Mouse (Mus musculus): ENCODE measurements around the gene Mospd3. TPM values are rescaled to one million over a fixed set of nuclear protein-coding genes. Genes with fewer than 3 reads are reported as not detected.
A peak's percentile ranks its signal among the peaks of the same experiment; 100 is the strongest.
"Not testable (repeated sequence)": the region's sequence is repeated elsewhere in the genome, so short reads cannot be mapped to it uniquely, and the experiment has no call there.

The Mospd3 gene
- polyA plus RNA-seq, 1 experiment from 2014 or later = 17.2 TPM

- no peak for DNase-seq (ENCODE audit: low spot score)
- H3K9me3 ChIP-seq = no peaks in the 10 kb centered on the region
- WGBS = 76% methylated on average over 4 of the region's 4 CpGs
- H3K4me1 ChIP-seq = peaks cover 49% of the 10 kb centered on the region
- peak overlapping the region; percentile 71 for H3K4me3 ChIP-seq
- peaks cover 57% of the 10 kb centered on the region for H3K36me3 ChIP-seq (replicated peaks)
- H3K27ac ChIP-seq (replicated peaks) = peak overlapping the region; percentile 93
- H3K27me3 ChIP-seq (replicated peaks; ENCODE audit: low read depth, poor library complexity, severe bottlenecking) = no peaks in the 10 kb centered on the region
Measured at GRCm38 (mm10) chr5:137631591-137631990, 30.7 kb upstream of the Mospd3 start.

GRCm38 (mm10) chr5:137631171-137631570 lies 30.3 kb upstream of the Mospd3 start:
- Histone ChIP-seq H3K27ac (replicated peaks) (peak overlapping the region; percentile 93), H3K36me3 (replicated peaks) (peaks cover 52% of the 10 kb centered on the region), H3K9me3 (no peaks in the 10 kb centered on the region), H3K4me1 (peaks cover 49% of the 10 kb centered on the region), H3K4me3 (peak overlapping the region; percentile 71), H3K27me3 (replicated peaks; ENCODE audit: low read depth, poor library complexity, severe bottlenecking) (no peaks in the 10 kb centered on the region)
- DNase-seq (ENCODE audit: low spot score) = no peak
- WGBS = 70% methylated on average over 9 of the region's 9 CpGs

GRCm38 (mm10) chr5:137630602-137631001 lies 29.7 kb upstream of the Mospd3 start:
- H3K4me1 ChIP-seq = peaks cover 49% of the 10 kb centered on the region
- H3K27me3 ChIP-seq (replicated peaks; ENCODE audit: low read depth, poor library complexity, severe bottlenecking) = no peaks in the 10 kb centered on the region
- no peak for DNase-seq (ENCODE audit: low spot score)
- H3K27ac ChIP-seq (replicated peaks) = peak overlapping the region; percentile 93
- 33% methylated on average over 3 of the region's 3 CpGs for WGBS
- no peaks in the 10 kb centered on the region for H3K9me3 ChIP-seq
- peak overlapping the region; percentile 71 for H3K4me3 ChIP-seq
- H3K36me3 ChIP-seq (replicated peaks) = peaks cover 47% of the 10 kb centered on the region

GRCm38 (mm10) chr5:137629906-137630545 lies 29.2 kb upstream of the Mospd3 start:
- peak overlapping the region; percentile 71 for H3K4me3 ChIP-seq
- no peak for DNase-seq (ENCODE audit: low spot score)
- H3K4me1 ChIP-seq = peaks cover 52% of the 10 kb centered on the region
- H3K27ac ChIP-seq (replicated peaks) = peak overlapping the region; percentile 93
- no peaks in the 10 kb centered on the region for H3K9me3 ChIP-seq
- H3K27me3 ChIP-seq (replicated peaks; ENCODE audit: low read depth, poor library complexity, severe bottlenecking) = no peaks in the 10 kb centered on the region
- 27% methylated on average over 6 of the region's 6 CpGs for WGBS
- H3K36me3 ChIP-seq (replicated peaks) = peaks cover 41% of the 10 kb centered on the region

GRCm38 (mm10) chr5:137629306-137629721 lies 28.5 kb upstream of the Mospd3 start:
- H3K27me3 ChIP-seq (replicated peaks; ENCODE audit: low read depth, poor library complexity, severe bottlenecking) = no peaks in the 10 kb centered on the region
- H3K36me3 ChIP-seq (replicated peaks) = peaks cover 34% of the 10 kb centered on the region
- peak; percentile 80 for DNase-seq (ENCODE audit: low spot score)
- peak overlapping the region; percentile 93 for H3K27ac ChIP-seq (replicated peaks)
- no peaks in the 10 kb centered on the region for H3K9me3 ChIP-seq
- peaks cover 59% of the 10 kb centered on the region for H3K4me1 ChIP-seq
- peak overlapping the region; percentile 71 for H3K4me3 ChIP-seq
- under 1% methylated on average over 23 of the region's 23 CpGs for WGBS

GRCm38 (mm10) chr5:137628498-137629305 lies 27.8 kb upstream of the Mospd3 start, which contains the start of the genes Fbxo24, Lrch4 and Gm20605:
Gene Fbxo24 (minus strand): TSS chr5:137629002.
Gene Lrch4 (plus strand): TSS chr5:137629121.
Gene Gm20605 (plus strand): TSS chr5:137629175.
- Histone ChIP-seq H3K27me3 (replicated peaks; ENCODE audit: low read depth, poor library complexity, severe bottlenecking) (no peaks in the 10 kb centered on the region), H3K4me1 (peaks cover 60% of the 10 kb centered on the region), H3K4me3 (peak within 1 kb of the TSS; percentile 71), H3K36me3 (replicated peaks) (peaks cover 28% of the 10 kb centered on the region), H3K27ac (replicated peaks) (peak within 1 kb of the TSS; percentile 93), H3K9me3 (no peaks in the 10 kb centered on the region)
- WGBS = under 1% methylated on average over 46 of the region's 46 CpGs
- peak; percentile 99 for DNase-seq (ENCODE audit: low spot score)

GRCm38 (mm10) chr5:137627991-137628390 lies 27.1 kb upstream of the Mospd3 start:
- DNase-seq (ENCODE audit: low spot score) = no peak
- peaks cover 21% of the 10 kb centered on the region for H3K36me3 ChIP-seq (replicated peaks)
- 3% methylated on average over 9 of the region's 9 CpGs for WGBS
- H3K4me3 ChIP-seq = peak overlapping the region; percentile 71
- H3K9me3 ChIP-seq = no peaks in the 10 kb centered on the region
- no peaks in the 10 kb centered on the region for H3K27me3 ChIP-seq (replicated peaks; ENCODE audit: low read depth, poor library complexity, severe bottlenecking)
- peak overlapping the region; percentile 93 for H3K27ac ChIP-seq (replicated peaks)
- H3K4me1 ChIP-seq = peaks cover 56% of the 10 kb centered on the region

GRCm38 (mm10) chr5:137623937-137624530 lies 23.2 kb upstream of the Mospd3 start:
- no peaks in the 10 kb centered on the region for H3K9me3 ChIP-seq
- H3K27ac ChIP-seq (replicated peaks) = peak overlapping the region; percentile 77
- no peaks in the 10 kb centered on the region for H3K36me3 ChIP-seq (replicated peaks)
- WGBS = 88% methylated on average over 11 of the region's 11 CpGs
- no peak for DNase-seq (ENCODE audit: low spot score)
- H3K4me1 ChIP-seq = peaks cover 23% of the 10 kb centered on the region
- 0 out of 2 replicates have a peak, but pooled peaks cover 3% of the 10 kb centered on the region for H3K27me3 ChIP-seq (replicated peaks; ENCODE audit: low read depth, poor library complexity, severe bottlenecking)
- H3K4me3 ChIP-seq = no peak overlapping the region

GRCm38 (mm10) chr5:137615347-137615746 lies 14.5 kb upstream of the Mospd3 start:
- Histone ChIP-seq H3K27me3 (replicated peaks; ENCODE audit: low read depth, poor library complexity, severe bottlenecking) (0 out of 2 replicates have a peak, but pooled peaks cover 3% of the 10 kb centered on the region), H3K36me3 (replicated peaks) (no peaks in the 10 kb centered on the region), H3K4me1 (peaks cover 39% of the 10 kb centered on the region), H3K9me3 (no peaks in the 10 kb centered on the region), H3K4me3 (no peak overlapping the region), H3K27ac (replicated peaks) (no peak overlapping the region)
- no peak for DNase-seq (ENCODE audit: low spot score)
- WGBS = 89% methylated on average over 7 of the region's 7 CpGs

- DNase-seq (ENCODE audit: low spot score); H3K36me3 ChIP-seq (replicated peaks); H3K27ac ChIP-seq (replicated peaks); H3K4me3 ChIP-seq; H3K9me3 ChIP-seq; H3K27me3 ChIP-seq (replicated peaks; ENCODE audit: low read depth, poor library complexity, severe bottlenecking): not testable (repeated sequence)
- WGBS = 95% methylated on average over 2 of the region's 2 CpGs
- H3K4me1 ChIP-seq = peaks cover 43% of the 10 kb centered on the region
Measured at GRCm38 (mm10) chr5:137614921-137615320, 14.1 kb upstream of the Mospd3 start.

- DNase-seq (ENCODE audit: low spot score) = peak; percentile 35
- Histone ChIP-seq H3K4me1 (peaks cover 57% of the 10 kb centered on the region), H3K4me3 (peak within 1 kb of the TSS; percentile 20; the same call in 1 of the 2 replicates), H3K9me3 (no peaks in the 10 kb centered on the region), H3K27me3 (replicated peaks; ENCODE audit: low read depth, poor library complexity, severe bottlenecking) (peaks cover 5% of the 10 kb centered on the region), H3K27ac (replicated peaks) (peak within 1 kb of the TSS; percentile 97), H3K36me3 (replicated peaks) (no peaks in the 10 kb centered on the region)
- 46% methylated on average over 11 of the region's 11 CpGs for WGBS
Measured at GRCm38 (mm10) chr5:137613550-137613949, 12.7 kb upstream of the Mospd3 start, which contains the start of gene Pcolce. Gene Pcolce (minus strand): TSS chr5:137613784.

GRCm38 (mm10) chr5:137613076-137613475 lies 12.2 kb upstream of the Mospd3 start:
- peaks cover 62% of the 10 kb centered on the region for H3K4me1 ChIP-seq
- peak overlapping the region; percentile 97 for H3K27ac ChIP-seq (replicated peaks)
- peaks cover 10% of the 10 kb centered on the region for H3K27me3 ChIP-seq (replicated peaks; ENCODE audit: low read depth, poor library complexity, severe bottlenecking)
- no peak for DNase-seq (ENCODE audit: low spot score)
- 0 out of 2 replicates have a peak overlapping the region, but pooled peaks have one; percentile 11 for H3K4me3 ChIP-seq
- peaks cover 4% of the 10 kb centered on the region; the same call in 1 of the 2 replicates for H3K36me3 ChIP-seq (replicated peaks)
- no peaks in the 10 kb centered on the region for H3K9me3 ChIP-seq
- WGBS = 61% methylated on average over 5 of the region's 5 CpGs

All from embryonic facial prominence, embryonic 10.5 days (tissue).